Mouse (Mus musculus) small intestine, adult 2 months (tissue): ENCODE measurements around the gene Acvr1b.

ENCODE experiments used
- CTCF ChIP-seq: fragments of 200-500 bp; IDR thresholded peaks from 2 replicates; pipeline ENCODE4 v1.5.1; 2012; ENCODE audit warnings: low read depth, mild to moderate bottlenecking, control low read depth, inconsistent platforms, low read length, moderate library complexity, mixed read lengths; ENCODE audit not compliant: insufficient replicate concordance, insufficient read length; ENCODE audit errors: extremely low read depth
- POLR2A ChIP-seq: fragments of 200-500 bp; IDR thresholded peaks from 2 replicates; pipeline ENCODE4 v1.6.1; 2012; ENCODE audit warnings: low read depth, mild to moderate bottlenecking, control low read depth, inconsistent platforms, low read length, moderate library complexity

DNA sequence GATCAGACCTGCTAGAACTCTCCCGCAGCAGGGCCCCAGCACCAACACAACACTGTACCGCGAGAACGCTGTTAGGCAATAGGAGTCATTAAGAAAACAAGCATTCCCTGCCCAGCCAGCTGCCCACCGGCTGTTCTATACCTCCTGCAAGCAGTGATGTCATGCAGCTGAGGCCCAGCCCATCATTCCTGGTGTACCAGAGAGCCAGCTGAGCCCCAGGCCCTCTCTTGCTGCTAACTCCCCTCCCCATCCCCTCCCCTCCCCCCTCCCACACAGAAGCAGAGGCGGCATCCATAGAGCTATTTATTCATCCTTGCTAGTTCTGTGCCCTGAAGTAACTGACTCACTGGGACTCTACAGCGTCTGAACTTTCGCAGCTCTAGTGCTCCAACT lies 47.0 kb downstream of the Acvr1b start:
- TF ChIP-seq POLR2A (no peak), CTCF (no peak)
